Mouse (Mus musculus) cerebellum, postnatal 36 days (tissue): Measurements from ENCODE around the gene Olfr132.
"Not testable (repeated sequence)": the region's sequence is repeated elsewhere in the genome, so short reads cannot be mapped to it uniquely, and the experiment has no call there.

Experiments
- DNase-seq, 2 experiments: peaks; one replicate each; pipeline ENCODE4 v3.0.0; 2021 to 2022; ENCODE audit warnings: mixed read lengths in 2 of 2

The Olfr132 gene

GRCm38 (mm10) chr17:38134426-38134825 is at the start of gene Olfr132:
Gene Olfr132, minus strand, starts transcription at chr17:38134526.
- no peak for DNase-seq

- DNase-seq, result no peak
Measured at GRCm38 (mm10) chr17:38171088-38171487, 36.8 kb upstream of the Olfr132 start, which contains the start of gene Olfr134. Gene Olfr134, plus strand, starts transcription at chr17:38171388.

GRCm38 (mm10) chr17:38144981-38145380 is 10.7 kb upstream of the Olfr132 start, which contains the start of gene Olfr133:
Gene Olfr133, plus strand, starts transcription at chr17:38145281.
- DNase-seq, result no peak

- DNase-seq, result not testable (repeated sequence)
Measured at GRCm38 (mm10) chr17:38125371-38125770, 9.0 kb downstream of the Olfr132 start.

GRCm38 (mm10) chr17:38124199-38124598 is 10.1 kb downstream of the Olfr132 start:
- DNase-seq, result not testable (repeated sequence)

- no peak for DNase-seq
Measured at GRCm38 (mm10) chr17:38088593-38088992, 45.7 kb downstream of the Olfr132 start, which contains the start of gene Olfr131. Gene Olfr131, minus strand, starts transcription at chr17:38088693.

- no peak for DNase-seq
Measured at GRCm38 (mm10) chr17:38082364-38082763, 52.0 kb downstream of the Olfr132 start.
